Mouse (Mus musculus): Measurements from ENCODE around the gene Slc25a29.

Gene Slc25a29

GRCm38 (mm10) chr12:108794979-108795537 is 40.6 kb downstream of the Slc25a29 start:
- in situ Hi-C loops (cut with MboI), result no loop called here

DNA sequence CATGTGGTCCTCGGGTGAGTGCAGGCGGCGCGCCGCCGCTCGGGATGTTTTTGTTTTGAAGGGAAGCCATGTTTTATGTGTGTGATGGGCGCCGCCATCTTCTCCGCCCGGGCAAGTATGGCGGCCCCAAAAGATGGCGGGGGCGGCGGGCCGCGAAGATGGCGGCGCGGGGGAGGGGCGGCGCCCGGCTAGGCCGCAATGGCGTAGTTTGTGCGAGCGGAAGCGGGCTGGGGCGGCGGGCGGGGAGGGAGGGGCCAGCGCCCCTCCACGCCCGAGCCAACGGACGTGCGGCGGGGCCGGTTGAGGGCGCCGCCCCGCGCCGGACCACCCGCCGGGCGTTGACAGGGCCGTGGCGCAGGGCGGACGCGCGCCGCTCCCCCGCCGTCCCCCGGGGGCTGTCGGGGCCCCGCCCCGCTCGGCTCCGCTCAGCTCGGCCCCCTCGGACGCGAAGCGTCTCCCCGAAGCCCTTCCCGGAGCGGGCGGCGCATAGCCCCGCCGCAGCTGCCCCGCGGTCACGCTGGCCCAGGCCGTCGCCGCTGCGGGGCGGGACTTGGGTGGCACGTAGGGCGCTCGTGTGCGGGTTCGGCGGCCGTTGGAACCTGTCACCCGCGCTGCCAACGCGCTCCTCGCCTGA is 41.5 kb downstream of the Slc25a29 start:
- in situ Hi-C loops (cut with MboI), result no loop called here

DNA sequence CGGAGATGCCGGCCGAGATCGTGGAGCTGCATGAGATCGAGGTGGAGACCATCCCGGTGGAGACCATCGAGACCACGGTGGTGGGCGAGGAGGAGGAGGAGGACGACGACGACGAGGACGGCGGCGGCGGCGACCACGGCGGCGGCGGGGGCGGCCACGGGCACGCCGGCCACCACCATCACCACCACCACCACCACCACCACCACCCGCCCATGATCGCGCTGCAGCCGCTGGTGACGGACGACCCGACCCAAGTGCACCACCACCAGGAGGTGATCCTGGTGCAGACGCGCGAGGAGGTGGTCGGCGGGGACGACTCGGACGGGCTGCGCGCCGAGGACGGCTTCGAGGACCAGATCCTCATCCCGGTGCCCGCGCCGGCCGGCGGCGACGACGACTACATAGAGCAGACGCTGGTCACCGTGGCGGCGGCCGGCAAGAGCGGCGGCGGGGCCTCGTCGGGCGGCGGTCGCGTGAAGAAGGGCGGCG is 42.2 kb downstream of the Slc25a29 start:
- in situ Hi-C loops (cut with MboI), result no loop called here

- in situ Hi-C loops (cut with MboI), result no loop called here
Observed at GRCm38 (mm10) chr12:108792546-108793452, 42.9 kb downstream of the Slc25a29 start, which contains the start of gene Yy1. Yy1 (plus strand) TSS chr12:108792973.

DNA sequence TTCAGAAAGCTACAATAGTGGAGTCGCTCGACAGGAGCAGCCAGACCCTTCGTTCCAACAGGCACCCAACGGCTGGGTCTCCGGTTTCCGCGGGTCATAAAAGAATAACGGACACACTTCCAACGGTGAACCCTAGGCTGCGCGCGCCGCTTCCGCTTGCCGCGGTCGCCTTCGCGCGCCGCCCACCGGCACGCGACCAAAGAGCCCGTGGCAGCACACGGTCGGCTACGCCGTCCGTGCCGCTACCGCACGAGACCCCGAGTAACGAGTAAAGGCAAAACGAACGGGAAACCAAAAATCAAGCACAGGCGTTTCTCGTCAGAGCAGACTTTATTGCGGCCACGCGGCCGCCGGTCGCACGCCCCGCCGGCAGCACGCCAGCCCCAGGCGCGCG is 43.5 kb downstream of the Slc25a29 start:
- in situ Hi-C loops (cut with MboI), result no loop called here

DNA sequence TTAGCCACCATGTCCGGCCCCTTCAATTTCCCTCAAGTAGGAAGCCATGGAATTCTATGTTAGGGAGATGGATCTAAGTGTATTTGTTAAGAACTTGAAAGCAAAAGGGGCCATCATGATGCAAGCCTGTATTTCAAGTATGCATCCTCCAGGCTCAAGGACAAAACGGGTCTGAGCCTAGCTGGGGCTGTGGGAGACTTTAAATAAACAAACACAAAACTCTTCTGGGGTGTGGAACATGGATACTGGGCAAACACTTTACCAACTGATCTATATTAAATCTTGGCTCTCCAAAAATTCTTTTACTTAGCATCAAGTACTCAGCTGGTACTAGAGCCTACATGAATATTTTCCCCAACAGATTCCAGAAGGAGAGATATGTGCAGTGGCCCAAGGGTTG is 48.4 kb downstream of the Slc25a29 start:
- in situ Hi-C loops (cut with MboI), result no loop called here

DNA sequence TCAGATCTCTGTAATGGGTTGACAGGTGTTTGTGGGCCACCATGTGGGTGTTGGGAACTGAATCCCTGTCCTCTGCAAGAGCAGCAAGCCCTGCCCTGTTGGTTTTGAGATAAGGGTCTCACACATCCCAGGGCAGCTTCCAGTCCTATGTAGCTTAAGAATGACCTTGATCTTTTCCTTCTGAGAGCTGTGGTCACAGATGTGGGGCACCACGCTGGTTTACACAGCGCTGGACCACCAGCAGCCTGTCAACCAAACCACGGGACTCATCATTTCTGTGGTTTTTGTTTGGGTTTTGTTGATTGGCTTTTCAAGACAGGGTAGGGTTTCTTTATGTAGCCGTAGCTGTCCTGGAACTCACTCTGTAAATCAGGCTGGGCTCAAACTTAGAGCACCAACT is 50.5 kb downstream of the Slc25a29 start:
- in situ Hi-C loops (cut with MboI), result no loop called here

- in situ Hi-C loops (cut with MboI), result no loop called here
Observed at GRCm38 (mm10) chr12:108780108-108780877, 55.4 kb downstream of the Slc25a29 start.

Data from mature B cell (primary cell).